12 mouse cellular contexts compared by ENCODE assay signal in genomic region chr8:7439869-7440268, GRCm38 (mm10).
DNase-seq lines count a peak whose midpoint lies in the region; ATAC-seq and TF ChIP-seq lines count a peak whose summit lies in the region.
"Had no signal": no experiment of that assay in that cellular context is flagged by ENCODE, and none has a peak within 500 bp of the region (broad histone marks: within the 10 kb centered on the region; RNA-seq: fewer than 3 reads in every experiment).

No protein-coding gene starts in this region.

- H3K4me3 ChIP-seq in hindbrain, embryonic 13.5 days, result no peak overlapping the region
- H3K4me3 ChIP-seq in hindbrain, embryonic 12.5 days, result no peak overlapping the region
- no peak overlapping the region for H3K4me3 ChIP-seq in stomach, embryonic 14.5 days (ENCODE audit: low read depth, low read length)
- no peak overlapping the region for H3K4me3 ChIP-seq in stomach, postnatal 0 days (ENCODE audit: low read depth, low read length)
- H3K4me3 ChIP-seq in limb, embryonic 13.5 days, result no peak overlapping the region
- H3K4me3 ChIP-seq in stomach, embryonic 16.5 days (replicated peaks; ENCODE audit: low read length), result no peak overlapping the region
- H3K4me3 ChIP-seq: limb, embryonic 15.5 days had no signal

- TF ChIP-seq EP300 in stomach, postnatal 0 days (optimal IDR thresholded peaks at IDR 0.05), result no peak

- WGBS in hindbrain, embryonic 13.5 days, result 17% methylated on average over 3 of the region's 3 CpGs
- 20% methylated on average over 3 of the region's 3 CpGs for WGBS in hindbrain, embryonic 12.5 days
- WGBS in stomach, embryonic 14.5 days, result 40% methylated on average over 3 of the region's 3 CpGs
- 36% methylated on average over 3 of the region's 3 CpGs for WGBS in stomach, postnatal 0 days
- WGBS in limb, embryonic 13.5 days, result 13% methylated on average over 3 of the region's 3 CpGs
- WGBS in stomach, embryonic 16.5 days, result 38% methylated on average over 3 of the region's 3 CpGs

- H3K4me2 ChIP-seq in hindbrain, embryonic 13.5 days, result no peak overlapping the region
- H3K4me2 ChIP-seq in hindbrain, embryonic 12.5 days (replicated peaks), result no peak overlapping the region
- 0 out of 2 replicates have a peak overlapping the region, but pooled peaks have one; percentile 3 for H3K4me2 ChIP-seq in stomach, embryonic 14.5 days (replicated peaks; ENCODE audit: low read depth, low read length)
- no peak overlapping the region for H3K4me2 ChIP-seq in stomach, postnatal 0 days (replicated peaks; ENCODE audit: low read depth)
- peak overlapping the region; percentile 34 for H3K4me2 ChIP-seq in limb, embryonic 13.5 days (replicated peaks)
- H3K4me2 ChIP-seq in stomach, embryonic 16.5 days (ENCODE audit: low read depth, low read length), result peak overlapping the region; percentile 41; the same call in 1 of the 2 replicates
- H3K4me2 ChIP-seq: limb, embryonic 15.5 days; lung, embryonic 14.5 days had no signal

- no peak overlapping the region for H3K9ac ChIP-seq in hindbrain, embryonic 13.5 days
- H3K9ac ChIP-seq in hindbrain, embryonic 12.5 days, result no peak overlapping the region
- no peak overlapping the region for H3K9ac ChIP-seq in stomach, embryonic 14.5 days (replicated peaks; ENCODE audit: low read depth, low read length)
- no peak overlapping the region for H3K9ac ChIP-seq in stomach, postnatal 0 days (ENCODE audit: low read length)
- H3K9ac ChIP-seq in limb, embryonic 13.5 days, result no peak overlapping the region
- no peak overlapping the region for H3K9ac ChIP-seq in stomach, embryonic 16.5 days (ENCODE audit: low read length)
- H3K9ac ChIP-seq: limb, embryonic 15.5 days; lung, embryonic 14.5 days had no signal

- 0 out of 2 replicates have a peak, but pooled peaks cover 5% of the 10 kb centered on the region for H3K4me1 ChIP-seq in hindbrain, embryonic 13.5 days (replicated peaks)
- peaks cover 9% of the 10 kb centered on the region for H3K4me1 ChIP-seq in hindbrain, embryonic 12.5 days
- H3K4me1 ChIP-seq in stomach, embryonic 14.5 days (ENCODE audit: control insufficient read depth, insufficient read depth, low read length), result no peaks in the 10 kb centered on the region
- H3K4me1 ChIP-seq in stomach, postnatal 0 days (replicated peaks; ENCODE audit: control insufficient read depth, insufficient read depth), result no peaks in the 10 kb centered on the region
- peaks cover 9% of the 10 kb centered on the region for H3K4me1 ChIP-seq in limb, embryonic 13.5 days
- H3K4me1 ChIP-seq in stomach, embryonic 16.5 days (ENCODE audit: control insufficient read depth, insufficient read depth, low read length), result peaks cover 3% of the 10 kb centered on the region; the same call in 1 of the 2 replicates

- H3K27ac ChIP-seq in hindbrain, embryonic 13.5 days, result no peak overlapping the region
- no peak overlapping the region for H3K27ac ChIP-seq in hindbrain, embryonic 12.5 days
- H3K27ac ChIP-seq in stomach, embryonic 14.5 days (ENCODE audit: low read length), result no peak overlapping the region
- H3K27ac ChIP-seq in stomach, postnatal 0 days (replicated peaks), result no peak overlapping the region
- no peak overlapping the region for H3K27ac ChIP-seq in limb, embryonic 13.5 days
- no peak overlapping the region for H3K27ac ChIP-seq in stomach, embryonic 16.5 days (ENCODE audit: low read length)
- H3K27ac ChIP-seq: limb, embryonic 15.5 days had no signal

- no peaks in the 10 kb centered on the region for H3K27me3 ChIP-seq in hindbrain, embryonic 13.5 days
- H3K27me3 ChIP-seq in hindbrain, embryonic 12.5 days, result no peaks in the 10 kb centered on the region
- H3K27me3 ChIP-seq in stomach, embryonic 14.5 days (ENCODE audit: control insufficient read depth, insufficient read depth, low read length), result no peaks in the 10 kb centered on the region
- H3K27me3 ChIP-seq in stomach, postnatal 0 days (ENCODE audit: control insufficient read depth, insufficient read depth, low read length), result no peaks in the 10 kb centered on the region
- no peaks in the 10 kb centered on the region for H3K27me3 ChIP-seq in limb, embryonic 13.5 days
- no peaks in the 10 kb centered on the region for H3K27me3 ChIP-seq in stomach, embryonic 16.5 days (ENCODE audit: control insufficient read depth, insufficient read depth, low read length)
- H3K27me3 ChIP-seq: limb, embryonic 15.5 days had no signal

- H3K36me3 ChIP-seq in hindbrain, embryonic 13.5 days, result no peaks in the 10 kb centered on the region
- H3K36me3 ChIP-seq in hindbrain, embryonic 12.5 days, result no peaks in the 10 kb centered on the region
- H3K36me3 ChIP-seq in stomach, embryonic 14.5 days (ENCODE audit: control insufficient read depth, insufficient read depth, low read length), result no peaks in the 10 kb centered on the region
- no peaks in the 10 kb centered on the region for H3K36me3 ChIP-seq in stomach, postnatal 0 days (ENCODE audit: control insufficient read depth, insufficient read depth, low read length)
- H3K36me3 ChIP-seq in limb, embryonic 13.5 days, result no peaks in the 10 kb centered on the region
- no peaks in the 10 kb centered on the region for H3K36me3 ChIP-seq in stomach, embryonic 16.5 days (ENCODE audit: control insufficient read depth, insufficient read depth, low read length)
- H3K36me3 ChIP-seq: limb, embryonic 15.5 days had no signal

- DNase-seq in stomach, postnatal 0 days (ENCODE audit: low spot score), result no peak
- no peak for DNase-seq in cerebellum, adult 18-20 months
- no peak for DNase-seq in urinary bladder, postnatal 10 days (ENCODE audit: low spot score)
- DNase-seq: cerebellum, adult 8-10 months had no signal

- no peaks in the 10 kb centered on the region for H3K9me3 ChIP-seq in hindbrain, embryonic 13.5 days
- no peaks in the 10 kb centered on the region for H3K9me3 ChIP-seq in hindbrain, embryonic 12.5 days (replicated peaks)
- H3K9me3 ChIP-seq in stomach, embryonic 14.5 days (ENCODE audit: control insufficient read depth, low read depth, low read length), result no peaks in the 10 kb centered on the region
- no peaks in the 10 kb centered on the region for H3K9me3 ChIP-seq in stomach, postnatal 0 days (ENCODE audit: control insufficient read depth, low read length)
- no peaks in the 10 kb centered on the region for H3K9me3 ChIP-seq in limb, embryonic 13.5 days
- H3K9me3 ChIP-seq in stomach, embryonic 16.5 days (replicated peaks; ENCODE audit: control insufficient read depth, low read length), result no peaks in the 10 kb centered on the region
- H3K9me3 ChIP-seq: limb, embryonic 15.5 days had no signal

- ATAC-seq in hindbrain, embryonic 13.5 days (ENCODE audit: low FRiP score), result peak; percentile 28; the same call in 1 of the 2 replicates
- no peak; the same call in 1 of the 2 replicates for ATAC-seq in hindbrain, embryonic 12.5 days (ENCODE audit: low FRiP score)
- no peak for ATAC-seq in stomach, embryonic 14.5 days (ENCODE audit: insufficient number of reproducible peaks, insufficient read depth, low FRiP score, low read depth)
- ATAC-seq in stomach, postnatal 0 days (ENCODE audit: low FRiP score, low TSS enrichment), result no peak
- no peak for ATAC-seq in limb, embryonic 13.5 days (ENCODE audit: low FRiP score, low read depth)
- no peak for ATAC-seq in stomach, embryonic 16.5 days (ENCODE audit: insufficient read depth, low FRiP score)
- ATAC-seq: activated CD4-positive, CD25-positive, alpha-beta regulatory T cell, adult 4 months had no signal

- no peak for TF ChIP-seq CTCF in stomach, postnatal 0 days (IDR thresholded peaks at IDR 0.05; ENCODE audit: low read depth)

Comparison
In these comparisons a context has a peak if more than half of its experiments do, and no peak if none do; other contexts are left out.
1. H3K4me2 ChIP-seq: peak in stomach, embryonic 14.5 days (single experiment), limb, embryonic 13.5 days (single experiment) and stomach, embryonic 16.5 days (single experiment); none in hindbrain, embryonic 13.5 days (single experiment), hindbrain, embryonic 12.5 days (single experiment) and stomach, postnatal 0 days (single experiment).